Mouse (Mus musculus): ENCODE measurements around the gene Prr36. TPM values are rescaled to one million over a fixed set of nuclear protein-coding genes. Genes with fewer than 3 reads are reported as not detected.

Prr36 gene
- total RNA-seq, 2 experiments from 2014 or later = not detected

DNA sequence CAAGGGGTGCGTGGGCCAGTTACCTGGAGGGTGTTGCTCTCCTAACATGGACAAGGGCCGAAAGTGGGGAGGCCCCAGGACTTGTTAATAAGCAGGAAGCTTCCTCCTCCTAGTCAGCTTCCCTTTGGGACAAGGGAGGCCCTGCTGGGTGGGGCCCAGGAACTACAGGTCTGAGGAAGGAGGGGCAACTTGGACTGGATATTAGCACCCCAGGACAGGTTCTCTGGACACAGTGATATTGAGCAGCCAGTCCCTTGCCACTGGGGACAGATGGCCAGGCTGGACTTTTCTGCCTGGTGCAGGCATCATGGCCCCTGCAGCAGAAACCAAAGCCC, 10.3 kb downstream of the Prr36 start:
- intact Hi-C loops (cut with DNase I) = no loop called here

DNA sequence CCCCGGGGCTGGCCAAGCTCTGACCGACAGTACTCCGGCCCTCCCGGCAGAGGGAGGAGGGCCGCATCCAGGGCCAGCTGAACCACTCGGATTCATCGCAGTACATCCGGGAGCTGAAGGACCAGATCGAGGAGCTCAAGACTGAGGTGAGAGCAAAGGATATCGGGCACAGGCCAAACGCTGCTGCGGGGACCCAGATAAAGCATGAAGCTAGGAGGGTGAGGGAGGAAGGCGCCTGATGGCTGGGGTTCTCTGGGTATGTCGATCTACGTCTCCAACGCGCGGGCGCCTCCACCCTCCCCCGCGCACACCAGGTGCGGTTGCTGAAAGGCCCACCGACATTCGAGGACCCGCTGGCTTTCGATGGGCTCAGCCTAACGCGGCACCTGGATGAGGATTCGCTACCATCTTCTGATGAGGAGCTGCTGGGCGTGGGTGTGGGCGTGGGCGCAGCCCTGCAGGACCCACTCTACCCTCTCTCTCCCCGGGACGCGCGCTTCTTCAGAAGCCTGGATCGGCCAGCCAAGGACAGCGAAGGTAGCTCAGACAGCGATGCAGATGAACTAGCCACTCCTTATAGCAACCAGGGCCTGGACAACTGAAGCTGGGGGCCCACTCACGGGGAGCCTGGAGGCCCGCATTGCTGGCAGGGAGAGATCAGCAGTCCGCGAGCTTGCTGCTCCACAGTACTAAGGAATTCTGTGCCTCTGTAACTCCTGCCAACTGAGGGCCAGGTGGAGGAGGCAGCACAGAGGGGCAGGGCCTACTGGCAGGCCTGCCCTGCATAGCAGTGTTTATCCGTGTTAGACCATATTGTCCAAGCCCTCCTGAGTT, 10.9 kb downstream of the Prr36 start:
- no peak for DNase-seq
- intact Hi-C loops (cut with DNase I) = no loop called here

More for the DNA sequence above, 10.3 kb downstream of the Prr36 start:
- DNase-seq = no peak

DNA sequence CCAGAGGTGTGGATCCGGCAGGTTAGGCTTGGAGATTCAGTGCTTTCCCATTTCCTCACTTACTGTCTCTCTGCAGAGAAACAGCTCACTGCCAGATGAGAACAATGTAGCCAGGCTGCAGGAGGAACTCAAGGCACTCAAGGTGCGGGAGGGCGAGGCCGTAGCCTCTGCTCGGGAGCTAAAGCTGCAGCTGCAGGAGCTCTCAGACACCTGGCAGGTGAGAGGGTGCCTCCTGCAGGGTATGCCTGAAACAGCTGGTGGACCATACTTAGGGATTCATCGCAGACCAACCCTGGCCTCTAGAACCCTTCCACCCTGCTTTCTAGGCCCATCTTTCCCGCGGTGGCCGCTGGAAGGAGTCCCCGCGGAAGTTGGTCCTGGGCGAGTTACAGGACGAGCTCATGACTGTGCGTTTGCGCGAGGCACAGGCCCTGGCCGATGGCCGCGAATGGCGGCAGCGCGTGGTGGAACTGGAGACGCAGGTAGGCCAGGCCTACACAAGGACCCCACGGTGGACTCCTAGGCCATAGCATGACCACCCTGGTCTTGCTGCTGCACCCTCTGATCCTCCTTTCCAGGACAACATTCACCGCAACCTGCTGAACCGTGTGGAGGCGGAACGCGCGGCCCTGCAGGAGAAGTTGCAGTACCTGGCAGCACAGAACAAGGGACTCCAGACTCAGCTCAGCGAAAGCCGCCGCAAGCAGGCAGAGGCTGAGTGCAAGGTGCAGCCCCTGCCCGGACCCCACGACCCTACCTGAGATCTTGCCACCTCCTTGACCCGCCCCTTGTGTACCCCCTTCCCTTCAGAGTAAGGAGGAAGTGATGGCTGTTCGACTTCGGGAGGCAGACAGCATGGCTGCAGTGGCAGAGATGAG, 11.8 kb downstream of the Prr36 start:
- DNase-seq = no peak
- intact Hi-C loops (cut with DNase I) = no loop called here

DNA sequence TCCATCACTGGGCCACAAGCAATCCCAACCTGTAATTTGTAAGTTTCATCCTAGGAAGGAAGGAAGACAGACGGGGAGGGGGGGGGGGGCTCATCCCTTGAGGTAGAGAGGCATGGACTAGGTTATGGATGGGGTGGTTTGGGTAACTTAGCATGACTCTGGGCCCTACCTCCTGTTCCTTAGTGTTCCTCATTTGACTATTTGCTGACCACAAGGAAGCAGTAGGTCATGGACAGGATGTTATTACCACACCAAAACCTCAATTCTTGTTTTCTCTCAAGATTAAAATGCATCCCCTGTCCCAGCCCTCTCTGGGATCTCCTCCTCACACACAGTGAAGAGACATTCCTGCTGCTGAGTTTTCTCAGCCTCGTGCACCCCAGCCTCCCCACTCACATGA, 15.9 kb downstream of the Prr36 start:
- intact Hi-C loops (cut with DNase I) = no loop called here
- no peak for DNase-seq

DNA sequence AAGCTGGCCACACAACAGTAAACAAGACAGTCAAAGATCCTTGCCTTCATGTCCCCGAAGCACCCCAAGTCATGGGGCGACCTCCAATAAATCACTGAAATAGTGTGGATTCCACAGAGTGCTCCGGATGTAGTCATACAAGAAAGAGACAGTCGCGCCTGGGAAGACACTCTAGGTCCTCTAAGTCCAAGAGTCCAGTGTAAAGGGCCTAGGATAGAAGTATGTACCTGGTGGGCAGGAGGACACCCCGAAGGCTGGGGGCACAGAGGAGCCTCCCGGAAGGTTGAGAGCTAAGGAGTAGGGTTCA, 23.7 kb downstream of the Prr36 start:
- no peak for DNase-seq
- intact Hi-C loops (cut with DNase I) = loop anchor here (5.0 kb wide), 3 partner anchors 64 to 179 kb away; partner anchors contain the start of gene Ctxn1

DNA sequence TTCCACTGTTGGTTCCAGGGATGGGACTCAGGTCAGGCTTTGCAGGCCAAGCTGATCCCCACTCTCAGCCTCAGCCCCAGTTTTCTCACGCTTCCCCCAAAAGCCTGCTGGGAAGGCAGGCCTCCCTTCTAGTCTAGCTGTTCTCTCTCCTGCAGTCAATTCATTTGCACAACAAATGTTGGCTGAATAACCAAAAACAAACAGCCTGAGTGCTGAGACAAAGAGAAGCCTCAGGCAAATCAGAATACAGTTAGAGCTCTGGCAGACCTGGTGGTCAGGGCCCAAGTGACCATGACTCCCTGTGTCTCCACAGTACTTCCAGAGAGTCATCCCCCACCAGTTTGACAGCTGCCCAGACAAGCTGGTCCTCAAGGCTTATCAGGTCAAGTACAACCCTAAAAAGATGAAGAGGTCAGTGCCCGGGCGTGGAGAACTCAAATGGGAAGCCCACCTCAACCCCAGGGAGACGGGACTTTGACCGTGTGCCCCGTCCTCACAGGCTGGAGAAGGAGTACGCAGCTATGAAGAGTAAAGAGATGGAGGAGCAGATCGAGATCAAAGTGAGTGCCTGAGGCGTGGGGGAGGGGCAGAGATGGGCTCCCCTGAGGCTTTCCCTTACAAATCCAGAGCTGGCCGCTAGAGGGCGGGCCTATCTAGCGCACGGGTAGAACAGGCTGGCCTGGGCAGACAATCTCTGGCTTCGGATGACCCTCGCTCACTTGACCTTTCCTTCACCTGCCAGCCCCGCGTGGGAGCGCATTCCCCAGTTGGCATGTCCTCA, 24.3 kb downstream of the Prr36 start:
- peak; percentile 83 to 88 for DNase-seq
- intact Hi-C loops (cut with DNase I) = loop anchor here (5.0 kb wide), 3 partner anchors 64 to 179 kb away; partner anchors contain the start of gene Ctxn1

DNA sequence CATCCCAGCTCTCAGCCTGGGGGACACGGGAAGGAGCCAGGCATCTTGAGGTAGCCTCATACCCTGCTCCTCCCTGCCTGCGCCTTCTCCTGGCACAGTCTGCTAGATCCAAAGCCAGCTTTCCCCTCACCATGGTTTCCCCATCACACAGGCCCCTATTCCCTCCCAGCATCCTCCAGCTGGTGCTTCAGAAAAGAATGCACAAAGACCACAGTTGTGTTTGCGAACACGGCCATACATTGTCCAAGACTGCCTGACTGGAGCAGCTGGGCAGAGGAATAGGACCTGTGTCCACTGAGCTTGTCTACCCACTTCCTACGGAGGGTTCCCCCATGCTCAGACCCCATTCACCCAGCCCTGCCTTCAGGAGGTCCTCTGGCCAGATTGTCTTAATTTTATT, 25.0 kb downstream of the Prr36 start:
- DNase-seq = no peak
- intact Hi-C loops (cut with DNase I) = loop anchor here (5.0 kb wide), 3 partner anchors 65 to 180 kb away; partner anchors contain the start of gene Ctxn1

DNA sequence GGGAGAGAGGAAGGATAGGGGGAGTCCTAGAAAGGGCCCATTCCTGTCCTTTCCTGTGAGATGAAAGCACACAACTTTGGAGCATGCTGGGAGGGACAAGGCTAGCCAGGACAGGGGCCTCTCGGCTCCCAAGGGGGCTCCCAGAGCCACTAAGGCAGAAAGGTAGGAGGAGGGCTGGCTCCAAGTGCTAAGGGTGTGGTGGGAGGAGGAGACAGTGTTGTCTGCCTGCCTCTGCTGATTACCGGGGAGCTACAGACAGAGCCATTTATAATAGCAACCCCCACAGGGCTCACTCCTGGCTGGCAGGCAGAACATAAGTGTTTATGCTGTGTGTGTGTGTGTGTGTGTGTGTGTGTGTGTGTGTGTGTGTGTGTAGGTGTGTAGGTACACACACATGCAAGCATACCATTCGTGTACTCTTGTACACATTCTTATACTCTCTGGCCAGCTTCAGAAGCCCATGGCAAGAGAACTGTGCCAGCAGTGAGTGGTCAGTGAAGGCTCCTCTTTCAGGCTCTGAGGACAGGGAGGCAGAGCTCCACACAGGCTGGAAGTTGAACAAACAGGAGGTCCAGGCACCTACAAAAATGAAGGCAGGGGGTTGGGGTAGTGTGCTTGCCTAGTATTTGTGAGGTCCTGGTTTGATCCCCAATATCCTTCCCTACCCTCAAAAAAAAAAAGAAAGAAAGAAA, 28.1 kb downstream of the Prr36 start:
- DNase-seq = no peak
- intact Hi-C loops (cut with DNase I) = no loop called here

DNA sequence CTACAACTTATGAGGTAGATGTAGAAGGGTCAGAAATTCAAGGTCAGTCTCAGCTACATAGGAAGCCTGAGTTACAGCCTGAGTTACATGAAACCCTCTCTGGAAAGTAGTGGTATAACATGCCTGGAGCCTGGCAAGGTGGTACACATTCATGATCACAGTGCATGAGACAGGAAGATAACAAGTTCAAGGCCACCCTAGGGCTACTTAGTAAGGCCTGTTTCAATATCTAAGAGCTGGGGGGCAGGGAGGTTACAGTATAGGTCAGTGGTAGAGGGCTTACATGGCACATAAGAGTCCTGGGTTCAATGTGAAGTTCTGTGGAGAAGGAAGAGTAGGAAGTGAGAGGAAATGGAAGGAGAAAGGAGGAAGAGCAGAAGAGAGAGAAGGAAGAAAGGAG, 28.7 kb downstream of the Prr36 start:
- intact Hi-C loops (cut with DNase I) = no loop called here
- DNase-seq = no peak

DNA sequence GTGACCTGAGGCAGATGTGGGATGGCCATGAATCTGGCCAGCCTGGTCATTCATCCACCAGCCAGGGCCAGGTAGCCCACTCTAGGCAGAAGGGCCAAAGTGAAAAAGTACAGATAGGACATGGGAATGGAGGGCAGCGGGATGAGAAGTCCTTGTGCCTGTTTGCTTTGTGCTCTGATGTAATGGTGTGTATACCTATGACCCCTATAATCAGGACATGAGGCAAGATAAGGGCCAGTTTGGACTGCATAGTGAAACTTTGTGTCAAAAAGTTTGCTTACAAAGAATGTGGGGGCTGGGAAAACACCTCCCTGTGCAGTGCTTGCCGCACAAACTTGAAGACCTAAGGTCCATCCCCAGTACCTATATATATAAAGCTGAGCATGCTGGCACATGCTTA, 31.1 kb downstream of the Prr36 start:
- intact Hi-C loops (cut with DNase I) = no loop called here

DNA sequence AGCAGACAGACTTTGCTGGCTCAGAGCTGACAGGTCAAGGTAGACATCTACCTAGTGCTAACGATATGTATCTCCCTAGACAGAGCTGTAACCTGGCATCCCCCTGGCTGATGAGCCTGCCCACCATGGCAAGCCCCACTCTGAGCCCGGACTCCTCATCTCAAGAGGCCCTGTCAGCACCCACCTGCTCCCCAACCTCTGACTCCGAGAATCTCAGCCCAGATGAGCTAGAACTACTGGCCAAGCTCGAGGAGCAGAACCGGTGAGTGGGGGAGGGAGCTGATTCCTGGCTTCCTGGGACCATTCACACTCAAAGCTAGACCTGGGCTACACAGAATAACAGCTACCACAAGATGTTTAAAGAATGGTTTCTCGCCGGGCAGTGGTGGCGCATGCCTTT, 33.9 kb downstream of the Prr36 start:
- intact Hi-C loops (cut with DNase I) = no loop called here
- DNase-seq = no peak

More for the DNA sequence above, 31.1 kb downstream of the Prr36 start:
- DNase-seq = no peak

DNA sequence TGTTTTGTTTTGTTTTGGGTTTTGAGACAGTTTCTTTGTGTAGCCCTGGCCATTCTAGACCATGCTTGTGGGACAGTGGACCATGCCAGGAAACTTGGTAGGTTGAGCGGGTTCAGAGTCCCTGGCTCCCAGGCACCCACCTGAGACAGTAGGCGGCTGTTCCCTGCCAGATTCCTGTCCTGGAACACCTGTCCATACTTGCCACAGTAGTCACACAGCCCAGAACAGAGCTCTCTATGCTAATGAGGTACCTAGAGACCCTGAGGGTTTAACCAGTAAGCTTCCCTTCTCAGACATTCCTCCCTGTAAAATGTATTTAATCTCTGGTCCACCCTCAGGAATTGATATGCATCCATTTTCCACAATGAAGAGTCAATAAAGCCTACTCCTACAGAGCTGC, 43.2 kb downstream of the Prr36 start:
- intact Hi-C loops (cut with DNase I) = no loop called here
- no peak for DNase-seq

DNA sequence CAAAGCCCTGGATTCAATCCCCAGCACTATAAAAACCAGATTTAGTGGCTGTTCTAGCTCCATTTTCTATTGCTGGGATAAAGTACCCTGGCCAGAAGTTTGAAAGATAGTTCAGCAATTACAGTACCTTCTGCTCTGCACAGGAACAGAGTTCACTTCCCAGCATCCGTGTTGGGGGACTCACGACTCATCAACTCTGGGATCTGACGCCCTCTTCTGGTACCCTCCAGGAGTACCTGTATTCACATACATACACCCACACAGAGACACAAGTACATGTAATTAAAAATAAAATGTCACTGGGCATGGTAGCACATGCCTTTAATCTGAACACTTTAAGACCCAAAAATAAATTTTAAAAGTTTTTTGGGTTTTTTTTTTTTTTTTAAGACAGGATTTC, 44.8 kb downstream of the Prr36 start:
- intact Hi-C loops (cut with DNase I) = no loop called here
- no peak for DNase-seq

DNA sequence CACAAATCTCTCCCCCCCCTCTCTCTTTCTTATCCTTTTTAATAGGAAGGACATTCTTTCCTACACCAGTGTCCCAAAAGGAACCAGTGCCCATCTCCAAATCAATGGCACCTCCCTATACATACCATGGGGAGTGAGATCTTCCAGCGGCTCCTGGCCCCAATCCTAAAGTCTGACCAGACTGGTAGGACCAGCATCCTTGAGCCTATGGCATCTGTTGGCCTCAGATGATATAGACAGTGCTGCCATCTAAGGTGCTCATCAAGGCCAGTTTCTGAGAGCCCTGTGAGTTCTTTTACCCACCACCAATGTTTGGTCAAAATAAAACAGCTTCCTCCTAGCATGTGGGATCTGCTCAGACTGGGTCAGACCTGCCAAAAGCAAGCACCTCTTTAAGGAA, 49.3 kb downstream of the Prr36 start:
- intact Hi-C loops (cut with DNase I) = loop anchor here (5.0 to 10.0 kb wide), 5 partner anchors 84 to 509 kb away; partner anchors contain the start of genes Ccl25, Cers4, Elavl1 and Snapc2
- no peak for DNase-seq

DNA sequence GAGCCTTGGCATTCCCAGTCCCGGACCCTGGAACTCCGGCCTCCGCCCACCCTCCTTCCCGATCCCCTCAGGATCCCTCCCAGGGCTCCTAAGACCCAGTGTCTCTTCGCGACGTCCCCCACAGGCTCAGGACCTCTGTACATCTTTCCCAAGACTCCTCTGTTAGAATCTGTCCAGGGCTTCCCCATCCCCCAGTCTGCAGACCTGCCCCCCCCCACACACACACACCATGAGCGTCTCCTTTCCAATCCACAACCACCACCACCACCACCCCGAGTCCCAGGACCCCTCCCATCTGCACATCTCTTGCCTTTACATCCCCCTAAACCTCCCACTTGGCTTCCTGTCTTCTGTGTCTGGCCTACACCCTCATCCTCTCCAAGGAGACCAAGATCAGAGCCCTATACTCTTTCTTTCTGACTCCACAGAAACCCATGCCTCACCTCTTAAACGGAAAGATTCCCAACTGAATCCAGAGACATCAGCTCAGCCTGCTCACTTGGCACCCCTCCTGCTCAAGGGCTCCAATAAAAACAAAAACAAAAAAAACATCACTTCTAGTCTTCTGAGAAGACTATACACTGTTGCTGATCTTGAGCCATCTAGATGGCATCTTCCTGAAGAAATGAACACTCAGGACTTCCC, 50.3 kb downstream of the Prr36 start:
- no peak for DNase-seq
- intact Hi-C loops (cut with DNase I) = loop anchor here (5.0 to 10.0 kb wide), 5 partner anchors 85 to 510 kb away; partner anchors contain the start of genes Ccl25, Cers4, Elavl1 and Snapc2

DNA sequence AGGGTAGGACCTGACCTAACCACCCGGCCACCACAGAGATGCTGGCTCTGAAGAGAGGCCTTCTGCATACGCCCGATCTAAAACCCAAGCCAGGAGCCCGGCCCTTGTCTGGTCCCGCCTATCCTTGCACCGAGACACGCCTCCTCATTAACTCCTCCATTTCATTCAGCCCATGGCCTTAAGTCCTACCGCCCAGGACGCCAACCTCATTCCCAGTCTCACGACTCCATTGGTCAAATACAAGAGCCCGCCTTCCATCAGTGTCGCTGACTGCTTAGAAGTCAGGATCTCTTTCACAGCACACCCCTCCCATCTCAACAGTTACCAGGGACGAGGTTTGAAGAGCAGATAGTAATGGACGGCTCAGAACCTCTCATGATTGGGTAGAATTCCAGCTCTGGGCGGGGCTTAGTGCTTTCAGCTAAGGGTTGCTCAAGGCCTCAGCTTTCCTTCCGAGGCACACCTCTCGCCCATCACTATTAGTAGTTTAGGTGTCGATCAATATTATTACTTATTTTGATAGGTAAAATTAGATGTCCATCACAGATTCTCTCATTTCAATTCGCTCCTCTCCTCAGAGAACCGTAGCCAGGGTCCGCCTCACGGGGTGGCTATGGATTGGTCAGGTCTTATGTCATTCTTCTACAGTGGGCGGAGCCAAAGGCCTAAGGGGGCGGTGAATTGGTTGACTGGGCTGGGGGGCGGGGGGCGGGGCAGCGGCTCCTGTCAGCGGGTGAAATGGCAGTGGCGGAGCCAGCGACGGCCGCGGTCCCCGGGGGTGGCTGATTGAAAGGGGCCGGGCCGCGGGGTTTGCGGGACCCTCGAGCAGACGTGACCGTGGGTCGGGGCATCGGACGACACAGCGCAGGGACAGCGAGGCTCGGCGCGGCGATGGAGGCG, 51.2 kb downstream of the Prr36 start, which contains the start of gene Evi5l:
Evi5l (plus strand) TSS at position 716 of the 900 bp plus-strand sequence.
- intact Hi-C loops (cut with DNase I) = loop anchor here (5.0 to 10.0 kb wide), 5 partner anchors 86 to 511 kb away; partner anchors contain the start of genes Ccl25, Cers4, Elavl1 and Snapc2
- DNase-seq = peak; percentile 100

DNA sequence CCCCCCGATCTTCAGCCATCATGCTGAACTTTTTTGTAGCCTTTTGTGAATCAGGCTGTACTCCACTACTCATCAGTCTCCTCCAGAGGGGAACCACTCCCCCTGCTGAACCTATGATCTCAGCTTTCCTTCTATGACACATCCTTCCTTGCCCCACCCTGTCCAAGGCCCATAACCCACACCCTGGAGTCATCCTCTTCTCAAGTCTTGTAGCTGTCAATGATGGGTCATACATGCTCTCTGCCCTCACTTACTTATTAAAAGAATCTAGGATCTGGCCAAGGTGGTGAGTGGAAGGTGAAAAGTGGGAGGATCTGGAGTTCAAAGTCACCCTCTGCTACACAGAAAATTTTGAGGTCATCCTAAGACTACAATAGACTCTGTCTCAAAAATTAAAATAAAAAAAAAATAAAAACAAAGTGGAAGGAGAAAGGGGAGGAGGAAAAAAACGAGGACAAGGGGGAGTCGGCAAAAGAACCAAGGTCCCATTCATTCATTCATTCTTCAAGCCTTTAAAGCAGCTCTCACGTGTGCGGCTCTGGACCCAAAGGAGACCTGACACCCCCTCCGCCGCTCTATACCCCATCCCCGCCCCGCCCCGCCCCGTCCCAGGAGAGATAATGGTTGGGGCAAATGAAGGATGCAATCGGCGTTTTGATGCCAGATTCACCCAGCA, 51.9 kb downstream of the Prr36 start:
- intact Hi-C loops (cut with DNase I) = loop anchor here (5.0 to 10.0 kb wide), 5 partner anchors 87 to 512 kb away; partner anchors contain the start of genes Ccl25, Cers4, Elavl1 and Snapc2
- no peak for DNase-seq

DNA sequence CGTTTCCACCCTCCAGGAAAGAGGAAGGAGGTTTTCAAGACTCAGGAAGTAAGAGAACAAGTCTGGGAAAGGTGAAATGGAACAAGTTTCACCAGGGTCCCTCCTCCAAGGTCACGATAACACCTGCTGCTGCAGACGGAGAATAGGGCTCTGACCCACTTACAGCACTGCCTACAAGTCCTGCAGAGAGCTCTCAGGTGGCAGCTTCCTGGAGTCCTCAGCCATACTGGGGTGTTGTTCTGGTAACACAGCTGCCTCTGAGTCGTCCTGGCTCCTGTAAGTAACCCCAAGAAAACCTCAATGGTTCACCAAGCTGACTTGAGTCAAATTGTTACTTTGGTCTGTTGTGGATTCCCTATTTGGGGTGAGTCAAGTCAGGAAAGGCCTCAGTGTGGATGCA, 54.5 kb downstream of the Prr36 start:
- no peak for DNase-seq
- intact Hi-C loops (cut with DNase I) = loop anchor here (10.0 kb wide), 1 partner anchor 332 kb away; the partner anchor contains the start of gene Cers4

All from heart, postnatal 36 days (tissue).